Mouse (Mus musculus) CD8-positive naive resting alpha-beta T cell, adult 57 days (primary cell): Measurements from ENCODE around the gene Ncstn. TPM values are rescaled to one million over a fixed set of nuclear protein-coding genes. Genes with fewer than 3 reads are reported as not detected.

Source experiments
- total RNA-seq: library from RNA; stranded (reverse); gene quantifications from one replicate; pipeline ENCODE4 v1.2.4, GENCODE M21; 2023

Gene Ncstn
- total RNA-seq = 93.9 TPM

DNA sequence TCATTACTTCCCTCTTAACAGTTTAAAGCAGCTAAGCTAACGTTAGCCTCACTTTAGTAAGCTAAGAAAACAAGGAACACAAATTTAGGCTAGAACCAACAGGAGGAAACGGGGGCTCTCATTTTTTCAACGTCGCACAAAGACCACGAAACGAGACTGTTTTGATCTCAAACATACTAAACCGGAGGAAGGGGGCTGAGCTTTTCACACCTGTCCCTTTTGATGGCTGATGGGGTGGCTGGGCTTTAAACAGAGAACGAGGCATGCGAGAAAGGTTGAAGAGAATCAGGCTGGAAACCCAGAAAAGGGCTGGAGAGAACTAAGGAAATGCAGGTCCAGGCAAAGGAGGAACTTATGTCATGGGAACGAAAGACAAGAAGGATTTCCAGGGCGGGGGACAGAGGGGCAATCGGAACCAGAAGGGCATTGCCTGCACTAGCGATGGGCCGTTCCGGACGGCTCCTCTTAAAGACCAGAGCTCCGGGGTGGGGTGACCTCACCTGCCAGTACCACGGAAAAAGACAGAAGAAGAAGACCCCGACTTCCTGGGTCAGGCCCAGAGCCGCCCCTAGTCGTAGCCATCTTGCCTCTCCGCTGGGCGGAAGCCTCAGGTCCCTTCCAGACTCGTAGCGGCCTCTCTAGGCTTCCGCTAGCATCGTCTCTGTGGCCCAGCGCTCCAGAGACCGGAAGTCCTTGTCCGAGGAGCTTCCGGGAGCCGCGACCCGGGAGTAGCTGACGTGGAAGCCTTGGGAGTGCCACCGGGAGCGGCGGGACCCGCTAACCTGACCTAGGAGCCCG, at the start of gene Ncstn, which contains the start of gene Copa:
TSS of gene Ncstn (minus strand) at position 695 of the 798 bp plus-strand sequence.
TSS of gene Copa (plus strand) at position 429 of the 798 bp plus-strand sequence.

DNA sequence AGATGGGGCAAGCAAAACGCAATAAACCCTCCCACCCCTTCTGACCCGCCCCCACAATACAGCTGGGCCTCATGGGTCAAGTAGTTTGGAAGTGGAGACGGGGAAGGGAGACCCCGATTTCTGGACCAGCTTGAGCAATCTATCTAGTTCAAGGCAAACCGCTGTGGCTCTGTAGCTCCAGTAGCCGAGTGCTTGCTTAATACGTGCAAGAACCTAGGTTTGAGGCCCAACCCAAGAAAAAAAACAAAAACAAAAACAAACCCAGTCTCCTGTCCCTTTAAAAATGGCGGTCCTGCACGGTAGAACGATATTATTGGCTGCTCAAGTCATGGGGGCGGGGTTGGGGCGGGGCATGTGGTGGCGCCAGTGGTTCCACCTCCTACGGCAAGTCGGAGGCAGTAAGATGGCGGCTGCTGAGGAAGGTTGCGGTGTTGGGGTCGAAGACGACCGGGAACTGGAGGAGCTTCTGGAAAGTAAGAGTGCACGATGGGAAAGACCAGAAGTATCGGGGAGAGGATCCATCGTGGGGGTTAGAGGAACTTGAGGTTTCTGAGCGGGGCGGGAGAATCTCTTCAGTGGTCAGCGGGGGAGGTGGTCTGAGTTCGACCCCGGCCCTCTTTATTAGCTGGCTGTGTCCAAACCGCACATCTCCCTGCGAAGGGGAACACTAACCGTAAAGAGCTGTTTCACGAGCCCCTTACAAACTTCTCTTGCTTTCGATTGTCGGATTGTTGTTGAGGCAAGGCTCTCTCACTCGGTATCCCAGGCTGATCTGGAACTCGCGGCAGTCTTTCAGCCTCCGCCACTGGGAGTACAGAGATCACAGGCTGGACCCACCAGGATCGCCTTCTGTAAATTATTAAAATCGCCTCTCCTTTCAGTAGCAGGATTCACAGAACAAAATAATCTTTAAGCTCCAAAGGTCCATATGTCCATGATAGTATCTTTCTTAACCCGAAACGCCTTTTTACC, 44.1 kb upstream of the Ncstn start, which contains the start of gene Pex19:
TSS of gene Pex19 (plus strand) at position 380 of the 972 bp plus-strand sequence.

DNA sequence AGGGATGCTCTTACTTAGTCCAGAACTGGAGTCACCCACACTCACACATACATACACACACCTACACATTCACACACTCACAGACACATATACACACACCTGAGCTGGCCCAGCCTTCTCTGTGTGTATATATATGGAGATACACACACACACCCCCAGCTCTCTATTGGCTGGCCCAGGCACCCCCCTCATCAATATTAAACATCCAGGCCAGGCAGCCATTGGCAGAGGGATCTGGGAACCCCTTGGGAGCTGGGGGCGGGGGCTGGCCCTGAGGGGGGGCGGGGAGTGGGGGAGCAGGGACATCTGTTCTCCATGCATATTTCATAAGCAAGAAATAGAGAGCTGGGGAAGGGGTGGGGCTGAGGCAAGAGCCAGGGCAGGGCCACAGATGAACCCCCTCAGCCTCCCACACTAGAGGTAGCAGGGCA, 25.1 kb downstream of the Ncstn start, which contains the start of gene Nhlh1:
TSS of gene Nhlh1 (minus strand) at position 83 of the 431 bp plus-strand sequence.

DNA sequence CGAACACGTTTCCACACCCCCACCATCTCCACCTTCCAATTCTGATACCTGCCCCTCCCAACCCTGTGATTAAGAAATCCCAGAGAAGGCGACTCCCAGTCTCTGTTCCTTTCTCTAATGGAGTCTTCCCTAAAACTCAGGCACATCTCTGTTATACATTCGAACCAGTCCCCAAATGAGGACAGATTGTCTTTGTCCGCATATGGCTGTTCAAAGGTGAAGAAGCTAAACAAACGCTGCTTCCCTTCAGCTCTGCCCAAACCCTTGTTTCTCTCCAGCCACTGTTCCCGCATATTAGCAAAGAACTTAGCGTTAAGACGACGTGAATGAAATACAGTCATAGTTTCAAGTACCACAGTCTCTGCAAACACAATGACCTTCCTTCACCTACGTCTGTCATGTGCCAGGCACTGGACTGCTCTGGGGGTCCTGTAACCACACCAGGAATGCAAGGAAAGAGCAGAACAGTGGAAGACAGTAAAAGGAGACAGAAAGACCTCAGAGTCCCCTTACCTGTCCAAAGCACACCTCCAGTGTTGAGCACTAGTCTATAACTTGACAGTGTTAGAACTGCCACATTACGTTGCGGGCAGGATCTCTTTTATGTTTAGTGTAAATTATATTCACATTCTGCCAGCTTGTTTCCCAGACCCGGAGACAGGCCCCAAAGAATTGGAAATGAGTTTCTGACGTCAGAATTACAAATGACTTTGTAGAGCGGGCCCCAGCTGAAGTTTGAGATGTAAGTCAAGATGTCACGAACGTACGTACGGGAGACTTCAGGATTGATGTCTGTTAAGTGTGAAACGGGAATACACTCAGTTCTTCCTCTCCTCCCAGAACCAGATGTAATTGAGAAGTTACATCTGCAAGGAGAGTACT, 54.0 kb downstream of the Ncstn start, which contains the start of gene Vangl2:
TSS of gene Vangl2 (minus strand) at position 51 of the 882 bp plus-strand sequence.

Other genes starting within 250 kb of the Ncstn start
- 113 TPM for gene Cd84, start 243.1 kb downstream of the Ncstn start, total RNA-seq
- gene Gm10521, start 187.1 kb downstream of the Ncstn start, total RNA-seq = 14.8 TPM
- gene Slamf6, start 165.3 kb downstream of the Ncstn start, total RNA-seq = 202 TPM
- 4.0 TPM for gene Vangl2, start 54.4 kb downstream of the Ncstn start, total RNA-seq
- not detected for gene Nhlh1, start 25.2 kb downstream of the Ncstn start, total RNA-seq
- 157 TPM for gene Copa, start 266 bp downstream of the Ncstn start, total RNA-seq
- 48.9 TPM for gene Pex19, start 44.0 kb upstream of the Ncstn start, total RNA-seq
- 111 TPM for gene Dcaf8, start 65.3 kb upstream of the Ncstn start, total RNA-seq
- gene Pea15a, start 124.0 kb upstream of the Ncstn start, total RNA-seq = 64.3 TPM
- gene Casq1, start 137.1 kb upstream of the Ncstn start, total RNA-seq = not detected
- not detected for gene Atp1a4, start 175.6 kb upstream of the Ncstn start, total RNA-seq
- gene Igsf8, start 178.8 kb upstream of the Ncstn start, total RNA-seq = 17.3 TPM
- gene Atp1a2, start 215.3 kb upstream of the Ncstn start, total RNA-seq = not detected
- gene Kcnj9, start 246.5 kb upstream of the Ncstn start, total RNA-seq = 0.12 TPM